Mouse (Mus musculus): ENCODE measurements at regions not wholly inside any gene's neighbourhood (a gene's known extent, or its start where the extent isn't known, plus 50 kb on each side); places are given as distances from the start of the nearest gene placed in this dataset.

GRCm38 (mm10) chr1:159034952-159035351, 54.7 kb upstream of the Pappa2 start:
- DNase-seq (ENCODE audit: low spot score) = no peak

DNA sequence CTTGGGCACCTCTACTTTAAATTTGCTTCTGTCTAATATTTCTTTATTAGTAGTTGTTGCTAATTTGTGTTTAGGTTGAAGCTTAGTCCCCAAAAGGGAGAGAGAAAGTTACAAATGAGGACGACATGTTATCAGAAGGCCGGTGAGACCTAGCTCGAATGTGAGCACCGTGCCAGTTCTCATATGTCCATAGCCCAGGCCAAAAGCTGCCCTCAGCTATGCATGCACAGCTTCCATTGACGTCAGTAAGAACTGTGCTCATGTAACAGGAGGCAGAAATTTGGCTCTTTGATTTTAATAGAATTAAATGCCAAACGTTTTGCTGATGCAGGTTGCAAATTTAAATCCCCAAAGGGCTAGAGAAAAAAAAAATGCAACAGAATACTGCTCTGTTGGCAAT, 56.1 kb upstream of the Pappa2 start:
- no peak for DNase-seq (ENCODE audit: low spot score)

DNA sequence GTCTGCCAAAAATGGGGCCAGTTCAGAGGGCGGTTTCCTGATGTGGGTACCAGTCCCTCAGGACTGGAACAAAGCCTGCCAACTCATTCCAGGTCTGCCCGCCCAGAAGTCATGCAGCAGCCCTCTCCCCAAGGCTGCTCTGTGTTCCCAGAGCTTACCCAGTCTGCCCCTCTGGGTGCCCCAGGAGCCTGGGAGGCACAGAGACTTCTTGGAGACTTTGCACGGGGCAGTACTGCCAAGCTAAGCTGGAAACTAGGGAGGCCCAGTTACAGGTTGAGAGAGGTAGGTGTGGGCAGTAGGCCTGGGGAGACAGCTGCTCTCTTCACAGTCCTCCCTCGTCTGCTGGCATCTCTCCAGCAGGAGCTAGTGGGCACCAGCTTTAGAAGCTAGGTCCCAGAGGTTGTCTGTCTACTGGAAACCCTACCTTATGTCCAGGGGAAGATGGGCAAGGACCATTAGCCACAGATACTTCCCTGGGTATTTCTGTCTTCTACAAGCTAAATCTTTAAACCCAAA, 65.6 kb upstream of the Pappa2 start:
- DNase-seq (ENCODE audit: low spot score) = no peak

- no peak for DNase-seq (ENCODE audit: low spot score)
These were observed 84.7 kb upstream of the Pappa2 start for GRCm38 (mm10) chr1:159065024-159065423.

DNA sequence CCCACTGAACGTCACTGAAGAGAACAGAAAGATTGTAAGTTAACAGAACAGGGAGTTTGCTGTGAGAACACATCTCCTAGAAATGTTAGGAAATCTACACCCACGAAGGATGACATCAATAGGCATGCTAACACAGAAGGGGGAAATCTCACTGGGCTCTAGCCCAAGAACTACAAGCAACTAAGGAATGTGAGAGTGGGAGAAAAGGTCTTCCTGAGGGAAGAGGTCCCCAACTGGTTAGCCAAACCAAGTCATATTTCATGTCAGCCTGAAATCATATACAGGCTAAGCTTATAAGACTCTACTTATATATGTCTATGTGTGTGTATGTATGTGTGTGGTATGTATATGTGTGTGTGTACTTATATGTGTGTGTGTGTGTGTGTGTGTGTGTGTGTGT, 118.9 kb upstream of the Pappa2 start:
- DNase-seq (ENCODE audit: low spot score) = no peak

DNA sequence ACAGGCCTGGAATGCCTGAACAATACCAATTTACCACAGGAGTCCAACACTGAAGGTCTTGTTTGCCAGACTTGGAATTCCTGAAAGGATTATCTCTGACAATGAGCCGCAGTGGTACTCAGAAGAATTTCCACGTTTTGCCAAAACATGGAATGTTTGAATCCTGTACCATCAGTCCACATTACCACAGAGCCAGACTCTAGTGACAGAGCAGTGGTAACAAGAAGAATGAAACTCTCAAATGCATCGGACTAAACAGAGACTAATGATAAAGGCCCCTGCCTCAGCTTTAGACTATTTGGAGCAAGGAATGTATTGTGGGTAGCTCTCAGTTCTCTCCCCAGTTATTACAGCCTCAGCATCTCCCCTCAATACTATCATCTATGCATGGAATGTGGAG, 109.9 kb upstream of the Cop1 start:
- no peak for DNase-seq (ENCODE audit: low spot score)

- no peak for DNase-seq (ENCODE audit: low spot score)
These were observed 107.2 kb upstream of the Cop1 start for GRCm38 (mm10) chr1:159124874-159125273.

- DNase-seq (ENCODE audit: low spot score) = peak; percentile 29
These were observed 96.8 kb upstream of the Cop1 start for GRCm38 (mm10) chr1:159135301-159135700.

DNA sequence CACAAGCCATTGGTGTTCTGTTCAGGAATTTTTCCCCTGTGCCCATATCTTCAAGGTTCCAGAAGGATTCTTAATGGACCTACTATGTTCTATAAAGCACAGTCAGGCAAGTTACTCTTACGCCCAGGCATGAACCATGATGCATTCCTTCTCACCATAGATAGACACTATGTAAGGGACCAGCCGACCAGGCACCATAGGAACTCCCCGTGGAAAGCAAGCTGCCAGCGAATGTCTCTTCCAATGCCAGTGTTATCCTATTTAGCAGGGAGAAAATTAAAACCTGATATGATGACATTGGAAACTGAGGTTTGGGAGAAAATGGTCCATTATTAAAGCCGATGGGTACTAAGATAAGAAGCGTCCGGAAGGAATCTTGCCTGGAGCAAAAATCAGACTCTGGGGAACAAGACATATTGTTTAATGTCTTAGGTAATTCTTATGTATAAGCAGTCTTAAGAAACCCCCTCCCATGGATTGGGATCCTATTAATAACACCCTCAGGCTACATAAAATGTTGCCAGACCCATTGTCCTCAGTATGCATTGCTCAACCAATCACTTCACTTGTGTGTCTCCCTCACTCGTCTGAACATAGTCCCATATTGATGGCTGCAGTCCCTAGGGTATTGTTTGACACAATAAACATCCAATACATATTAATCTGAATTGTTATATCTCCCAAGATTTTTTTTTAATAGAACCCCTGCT, 84.2 kb upstream of the Cop1 start:
- DNase-seq (ENCODE audit: low spot score) = no peak

GRCm38 (mm10) chr1:159148498-159149187, 83.5 kb upstream of the Cop1 start:
- DNase-seq (ENCODE audit: low spot score) = no peak

- DNase-seq (ENCODE audit: low spot score) = no peak
These were observed 82.9 kb upstream of the Cop1 start for GRCm38 (mm10) chr1:159149207-159149606.

- DNase-seq (ENCODE audit: low spot score) = no peak
These were observed 82.4 kb upstream of the Cop1 start for GRCm38 (mm10) chr1:159149721-159150120.

DNA sequence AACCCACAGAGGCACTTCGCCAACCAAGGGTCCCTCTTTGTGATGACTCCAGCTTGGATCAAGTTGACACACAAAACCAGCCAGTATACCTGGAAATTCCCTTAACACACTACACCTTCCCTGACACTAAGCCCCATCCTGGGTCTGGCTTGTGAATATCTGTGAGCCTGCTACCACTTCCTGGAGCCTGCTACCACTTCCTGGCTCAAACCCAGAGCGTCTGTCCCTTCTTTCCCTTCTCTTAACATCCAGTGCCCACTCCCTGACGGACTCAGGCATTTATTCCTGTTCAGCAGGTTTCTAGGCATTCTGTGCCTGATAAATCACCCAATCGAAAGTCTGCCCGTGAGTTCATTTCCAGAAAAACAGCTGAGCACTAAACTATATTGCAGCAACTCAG, 81.8 kb upstream of the Cop1 start:
- no peak for DNase-seq (ENCODE audit: low spot score)

GRCm38 (mm10) chr1:159156428-159156827, 75.7 kb upstream of the Cop1 start:
- DNase-seq (ENCODE audit: low spot score) = no peak

DNA sequence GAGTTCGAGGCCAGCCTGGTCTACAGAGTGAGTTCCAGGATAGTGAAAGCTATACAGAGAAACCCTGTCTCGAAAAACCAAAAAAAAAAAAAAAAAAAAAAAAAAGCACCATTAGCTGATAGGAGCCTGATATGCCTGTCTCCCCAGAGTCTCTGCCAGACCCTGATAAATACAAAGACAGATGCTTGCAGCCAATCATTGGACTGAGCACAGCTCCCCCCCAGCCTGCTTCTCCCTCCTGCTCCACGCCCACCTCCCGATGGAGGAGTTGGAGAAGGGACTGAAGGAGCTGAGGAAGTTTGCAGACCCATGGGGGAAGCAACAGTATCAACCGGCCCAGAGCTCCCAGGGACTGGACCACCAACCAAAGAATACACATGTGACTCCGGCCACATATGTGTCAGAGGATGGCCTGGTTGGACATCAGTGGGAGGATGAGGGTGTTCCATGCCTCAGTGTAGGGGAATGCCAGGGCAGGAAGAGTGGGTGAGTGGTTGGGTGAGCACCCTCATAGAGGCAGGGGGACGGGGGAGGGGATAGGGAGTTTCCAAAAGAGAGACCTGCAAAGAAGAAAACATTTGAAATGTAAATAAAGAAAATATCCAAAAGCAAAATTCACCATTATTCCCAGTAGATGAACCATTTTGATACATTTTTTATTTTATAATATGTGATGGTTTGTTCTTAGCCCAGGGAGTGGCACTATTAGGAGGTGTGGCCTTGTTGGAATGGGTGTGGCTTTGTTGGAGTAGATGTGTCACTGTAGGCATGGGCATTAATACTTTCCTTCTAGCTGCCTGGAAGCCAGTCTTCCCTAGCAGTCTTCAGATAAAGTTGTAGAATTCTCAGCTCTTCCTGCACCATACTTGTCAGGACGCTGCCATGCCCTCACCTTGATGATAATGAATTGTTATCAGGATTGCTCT, 71.8 kb upstream of the Cop1 start:
- DNase-seq (ENCODE audit: low spot score) = no peak

DNA sequence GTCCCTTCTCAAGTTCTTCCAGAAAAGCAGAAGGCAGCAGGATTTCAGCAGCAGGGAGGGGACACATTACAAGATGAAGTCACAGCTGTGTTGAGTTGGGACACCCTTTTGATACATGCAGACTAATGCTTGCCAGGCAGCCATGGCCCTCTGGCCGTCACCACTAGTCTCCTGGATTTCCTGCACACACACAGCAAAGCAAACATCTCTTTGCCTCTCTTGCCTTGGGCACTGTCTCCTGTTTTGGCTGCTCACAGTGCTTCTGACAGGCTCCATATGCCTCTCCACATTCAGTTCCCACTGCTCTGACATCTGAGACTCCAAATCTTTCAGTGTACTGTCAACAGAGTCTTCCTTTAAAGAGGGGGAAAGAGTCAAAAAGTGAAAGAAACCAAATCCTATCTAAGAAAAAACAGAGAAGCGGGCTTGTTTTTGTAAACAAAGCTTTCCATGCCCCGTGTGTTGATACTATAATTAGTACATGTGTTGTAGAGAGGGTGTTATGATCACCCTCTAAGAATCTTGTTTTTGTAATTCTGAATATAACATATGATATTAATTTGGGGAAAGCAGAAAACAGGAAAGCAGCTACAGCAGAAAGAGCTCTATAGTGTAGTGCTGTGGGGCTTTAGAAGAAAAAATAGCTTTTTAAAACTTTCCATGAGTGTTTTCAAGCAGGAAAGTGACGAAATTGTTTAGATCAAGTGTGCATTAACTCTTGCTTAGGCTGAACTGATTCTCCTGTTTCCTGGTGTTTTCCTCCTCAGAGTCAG, 68.8 kb upstream of the Cop1 start:
- DNase-seq (ENCODE audit: low spot score) = peak; percentile 48

DNA sequence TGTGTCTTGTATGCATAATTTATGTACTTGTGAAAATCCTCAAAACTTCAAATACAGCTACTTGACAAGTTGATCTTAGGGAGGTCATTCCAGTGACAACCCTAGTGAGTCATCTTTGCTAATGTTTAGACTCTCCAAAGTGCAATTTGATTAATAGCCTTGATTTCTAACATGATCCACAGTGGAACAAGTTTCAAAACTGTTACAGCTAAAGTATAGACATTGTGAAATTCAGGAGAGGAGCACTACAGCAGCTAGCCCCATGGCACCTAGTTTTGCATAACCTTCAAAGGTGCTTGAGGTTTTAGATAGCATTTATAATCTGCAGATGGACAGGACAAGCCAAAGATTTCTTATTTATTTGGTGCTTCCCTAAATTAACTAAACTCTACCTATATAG, 50.1 kb upstream of the Cop1 start:
- DNase-seq (ENCODE audit: low spot score) = no peak
